ENCODE assay signal across 8 mouse cellular contexts in genomic region chr2:23067552-23068369, GRCm38 (mm10). TPM values are rescaled to one million over a fixed set of nuclear protein-coding genes. Genes with fewer than 3 reads are reported as not detected.
DNase-seq lines count a peak whose midpoint lies in the region; ATAC-seq lines count a peak whose summit lies in the region.

Acbd5 (plus strand) TSS chr2:23068167.

- H3K9me3 ChIP-seq in heart, embryonic 13.5 days, result no peaks in the 10 kb centered on the region
- H3K9me3 ChIP-seq in liver, embryonic 12.5 days (replicated peaks), result no peaks in the 10 kb centered on the region
- H3K9me3 ChIP-seq in stomach, embryonic 15.5 days, result no peaks in the 10 kb centered on the region

- H3K36me3 ChIP-seq in heart, embryonic 13.5 days, result 0 out of 2 replicates have a peak, but pooled peaks cover 3% of the 10 kb centered on the region
- H3K36me3 ChIP-seq in liver, embryonic 12.5 days, result peaks cover 3% of the 10 kb centered on the region
- H3K36me3 ChIP-seq in stomach, embryonic 15.5 days, result no peaks in the 10 kb centered on the region

- 2% methylated on average over 34 of the region's 34 CpGs for WGBS in heart, embryonic 13.5 days
- 3% methylated on average over 34 of the region's 34 CpGs for WGBS in liver, embryonic 12.5 days (ENCODE audit: insufficient replicate concordance)
- 2% methylated on average over 34 of the region's 34 CpGs for WGBS in stomach, embryonic 15.5 days

- no peaks in the 10 kb centered on the region for H3K27me3 ChIP-seq in heart, embryonic 13.5 days (replicated peaks)
- no peaks in the 10 kb centered on the region for H3K27me3 ChIP-seq in liver, embryonic 12.5 days (replicated peaks)
- no peaks in the 10 kb centered on the region for H3K27me3 ChIP-seq in stomach, embryonic 15.5 days (replicated peaks)

- H3K27ac ChIP-seq in brown adipose tissue, adult 24 weeks (replicated peaks; ENCODE audit: low read depth, low read length), result peak within 1 kb of the TSS; percentile 97
- H3K27ac ChIP-seq in heart, embryonic 13.5 days (replicated peaks), result peak within 1 kb of the TSS; percentile 97
- peak within 1 kb of the TSS; percentile 96 for H3K27ac ChIP-seq in liver, embryonic 12.5 days
- H3K27ac ChIP-seq in stomach, embryonic 15.5 days, result peak within 1 kb of the TSS; percentile 97

- peak; percentile 97 for DNase-seq in CD4-positive, CD25-positive, alpha-beta regulatory T cell, adult 2 months (ENCODE audit: low read depth, low spot score)
- peak; percentile 85 for DNase-seq in fat pad, adult 2 months (ENCODE audit: extremely low read depth, low read depth, low spot score)
- DNase-seq in kidney, postnatal 10 days, result peak; percentile 97
- DNase-seq in natural killer cell, adult 2 months (ENCODE audit: low spot score in 2 of 2), result peak; percentile 95 to 96

- ATAC-seq in heart, embryonic 13.5 days (ENCODE audit: extremely low read depth, insufficient number of reproducible peaks, low FRiP score, low TSS enrichment), result peak; percentile 91
- peak; percentile 94 for ATAC-seq in liver, embryonic 12.5 days
- peak; percentile 96 for ATAC-seq in stomach, embryonic 15.5 days (ENCODE audit: insufficient read depth, low FRiP score, low read depth)

- peak within 1 kb of the TSS; percentile 75 for H3K4me3 ChIP-seq in brown adipose tissue, adult 24 weeks (ENCODE audit: insufficient read depth, low read depth, low read length)
- H3K4me3 ChIP-seq in heart, embryonic 13.5 days, result peak within 1 kb of the TSS; percentile 81
- peak within 1 kb of the TSS; percentile 74 for H3K4me3 ChIP-seq in liver, embryonic 12.5 days
- H3K4me3 ChIP-seq in stomach, embryonic 15.5 days (replicated peaks), result peak within 1 kb of the TSS; percentile 69

- H3K4me1 ChIP-seq in brown adipose tissue, adult 24 weeks (ENCODE audit: control insufficient read depth, insufficient read depth, insufficient read length, low read length), result no peaks in the 10 kb centered on the region
- H3K4me1 ChIP-seq in heart, embryonic 13.5 days, result peaks cover 8% of the 10 kb centered on the region
- peaks cover 10% of the 10 kb centered on the region for H3K4me1 ChIP-seq in liver, embryonic 12.5 days
- H3K4me1 ChIP-seq in stomach, embryonic 15.5 days, result no peaks in the 10 kb centered on the region

- peak within 1 kb of the TSS; percentile 90 for H3K9ac ChIP-seq in heart, embryonic 13.5 days
- peak within 1 kb of the TSS; percentile 85 for H3K9ac ChIP-seq in liver, embryonic 12.5 days
- peak within 1 kb of the TSS; percentile 61 for H3K9ac ChIP-seq in stomach, embryonic 15.5 days

- H3K4me2 ChIP-seq in heart, embryonic 13.5 days, result peak within 1 kb of the TSS; percentile 99
- peak within 1 kb of the TSS; percentile 91 for H3K4me2 ChIP-seq in liver, embryonic 12.5 days
- peak within 1 kb of the TSS; percentile 98 for H3K4me2 ChIP-seq in stomach, embryonic 15.5 days

RNA-seq across cellular contexts. Expression of gene Acbd5, which starts in this region (rescaled TPM):
- 60.6 and 68.9 TPM in 2 replicates for polyA plus RNA-seq in brown adipose tissue, adult 24 weeks (2012; ENCODE audit: insufficient read depth, insufficient read length, missing spikeins)
- 24.3 and 26.7 TPM in 2 replicates for polyA plus RNA-seq in heart, embryonic 13.5 days (2015; fragmentation: Nextera tagmentation; extraction: Ambion mirVana)
- 18.3 and 18.6 TPM in 2 replicates for polyA plus RNA-seq in liver, embryonic 12.5 days (2016; fragmentation: Nextera tagmentation; extraction: Ambion mirVana)
- 33.1 and 37.5 TPM in 2 replicates for polyA plus RNA-seq in stomach, embryonic 15.5 days (2015; fragmentation: Nextera tagmentation; extraction: Ambion mirVana)

Comparison
In these comparisons a context has a peak if more than half of its experiments do, and no peak if none do; other contexts are left out.
1. Peak in every context shown above with its lines: DNase-seq, ATAC-seq, H3K4me3 ChIP-seq and H3K27ac ChIP-seq.